Mouse (Mus musculus) megakaryocyte progenitor cell, adult 5-6 weeks (primary cell): ENCODE measurements at regions not wholly inside any gene's neighbourhood (a gene's known extent, or its start where the extent isn't known, plus 50 kb on each side); places are given as distances from the start of the nearest gene placed in this dataset.

Experiments used
- ATAC-seq: replicated peaks from 2 replicates; pipeline ENCODE4 v1.8.0; 2016; ENCODE audit warnings: mild to moderate bottlenecking, moderate TSS enrichment, inconsistent platforms; ENCODE audit not compliant: poor library complexity

GRCm38 (mm10) chr3:82214566-82215465, 69.2 kb upstream of the Gucy1a1 start:
- no peak for ATAC-seq

GRCm38 (mm10) chr3:82207321-82207720, 61.7 kb upstream of the Gucy1a1 start:
- peak; percentile 61 for ATAC-seq
